9 mouse cellular contexts compared by ENCODE assay signal in the genomic region with DNA sequence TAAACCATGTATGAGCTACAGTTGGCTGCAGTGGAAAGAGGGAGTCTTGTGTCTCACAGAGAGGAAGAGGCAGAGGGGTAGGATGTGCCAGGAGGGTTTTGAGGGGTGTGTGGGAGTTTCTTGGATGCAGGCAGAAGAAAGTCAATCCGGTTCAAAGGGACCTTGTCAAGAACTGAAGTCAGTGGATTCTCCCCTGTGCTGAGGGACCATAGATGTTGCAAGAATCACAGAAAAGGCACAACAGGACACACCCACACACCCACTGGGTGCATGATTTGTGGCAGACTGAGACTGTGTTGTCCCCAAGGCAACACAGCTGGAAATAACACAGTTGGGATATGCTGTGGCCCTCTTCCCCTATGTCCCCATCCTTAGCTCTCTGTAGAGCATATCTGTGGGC.
DNase-seq lines count a peak whose midpoint lies in the region; ATAC-seq and TF ChIP-seq lines count a peak whose summit lies in the region.
"Had no signal": no experiment of that assay in that cellular context is flagged by ENCODE, and none has a peak within 500 bp of the region (broad histone marks: within the 10 kb centered on the region; RNA-seq: fewer than 3 reads in every experiment).

No protein-coding gene starts in this region.

- H3K36me3 ChIP-seq in hindbrain, embryonic 10.5 days, result 0 out of 2 replicates have a peak, but pooled peaks cover 3% of the 10 kb centered on the region
- H3K36me3 ChIP-seq in hindbrain, embryonic 11.5 days (ENCODE audit: control insufficient read depth, insufficient read depth, low read length), result no peaks in the 10 kb centered on the region
- no peaks in the 10 kb centered on the region for H3K36me3 ChIP-seq in thymus, adult 2 months (ENCODE audit: control insufficient read depth, insufficient read depth, low read length)

- peaks cover 86% of the 10 kb centered on the region for H3K4me1 ChIP-seq in hindbrain, embryonic 10.5 days (replicated peaks)
- peaks cover 38% of the 10 kb centered on the region for H3K4me1 ChIP-seq in hindbrain, embryonic 11.5 days (replicated peaks; ENCODE audit: control insufficient read depth, insufficient read depth, low read length)
- peaks cover 18% of the 10 kb centered on the region for H3K4me1 ChIP-seq in thymus, adult 2 months (replicated peaks; ENCODE audit: control insufficient read depth, insufficient read depth, low read length)

- no peak for TF ChIP-seq POLR2A in thymus, adult 2 months (IDR thresholded peaks at IDR 0.05; ENCODE audit: control insufficient read depth, extremely low read depth, insufficient read depth, low read length, poor library complexity)

- H3K27me3 ChIP-seq in hindbrain, embryonic 10.5 days (ENCODE audit: insufficient read depth, poor library complexity, severe bottlenecking), result peaks cover 59% of the 10 kb centered on the region
- H3K27me3 ChIP-seq in hindbrain, embryonic 11.5 days (ENCODE audit: control insufficient read depth, insufficient read depth, low read length), result no peaks in the 10 kb centered on the region; the same call in 1 of the 2 replicates
- H3K27me3 ChIP-seq in thymus, adult 2 months (ENCODE audit: control insufficient read depth, insufficient read depth, low read length), result no peaks in the 10 kb centered on the region

- no peak for TF ChIP-seq CTCF in thymus, adult 2 months (IDR thresholded peaks at IDR 0.05; ENCODE audit: borderline replicate concordance, control insufficient read depth, extremely low read depth, insufficient read depth, low read length, poor library complexity)

- no peak for DNase-seq in hindbrain, embryonic 10.5 days (ENCODE audit: low spot score)
- no peak for DNase-seq in hindbrain, embryonic 11.5 days (ENCODE audit: low spot score)
- DNase-seq in right cerebral cortex, postnatal 25 days, result peak; percentile 32
- DNase-seq in right cerebral cortex, postnatal 14 days, result no peak
- no peak for DNase-seq in thymus, adult 2 months
- no peak for DNase-seq in natural killer cell, adult 2 months (ENCODE audit: low spot score in 2 of 2)

- 71% methylated on average over 1 of the region's 1 CpGs for WGBS in hindbrain, embryonic 10.5 days
- WGBS in hindbrain, embryonic 11.5 days, result 70% methylated on average over 1 of the region's 1 CpGs
- 91% methylated on average over 1 of the region's 1 CpGs for WGBS in thymus, adult 2 months

- H3K27ac ChIP-seq in hindbrain, embryonic 10.5 days, result peak overlapping the region; percentile 41
- H3K27ac ChIP-seq in hindbrain, embryonic 11.5 days (ENCODE audit: low read depth, low read length), result no peak overlapping the region
- H3K27ac ChIP-seq in thymus, adult 2 months (ENCODE audit: control insufficient read depth, insufficient read depth, low read length), result no peak overlapping the region

- no peak overlapping the region for H3K9ac ChIP-seq in hindbrain, embryonic 11.5 days (ENCODE audit: low read depth, low read length)

- H3K9me3 ChIP-seq in hindbrain, embryonic 10.5 days, result peaks cover 6% of the 10 kb centered on the region
- peaks cover 2% of the 10 kb centered on the region; the same call in 1 of the 2 replicates for H3K9me3 ChIP-seq in hindbrain, embryonic 11.5 days (ENCODE audit: control insufficient read depth, low read length)

- ATAC-seq in hindbrain, embryonic 11.5 days (ENCODE audit: low FRiP score), result no peak
- ATAC-seq in megakaryocyte progenitor cell, adult 5-6 weeks (replicated peaks; ENCODE audit: poor library complexity), result peak; percentile 30
- no peak for ATAC-seq in inflammation-experienced regulatory T-cells, adult 6 months

- no peak overlapping the region for H3K4me3 ChIP-seq in hindbrain, embryonic 10.5 days
- no peak overlapping the region for H3K4me3 ChIP-seq in hindbrain, embryonic 11.5 days (ENCODE audit: low read depth, low read length)
- no peak overlapping the region for H3K4me3 ChIP-seq in thymus, adult 2 months (ENCODE audit: control insufficient read depth, insufficient read depth, low read length)

- H3K4me2 ChIP-seq in hindbrain, embryonic 11.5 days (replicated peaks; ENCODE audit: low read depth, low read length), result no peak overlapping the region
- H3K4me2 ChIP-seq: heart, embryonic 11.5 days had no signal
